Mouse (Mus musculus) forebrain, embryonic 10.5 days (tissue): ENCODE measurements around the gene Gm49510. TPM values are rescaled to one million over a fixed set of nuclear protein-coding genes. Genes with fewer than 3 reads are reported as not detected.

ENCODE experiments used
- microRNA-seq: library from miRNA; unstranded; fragments of <30 nt; microRNA quantifications from one replicate; pipeline ENCODE4, GENCODE M21; 2017
- polyA plus RNA-seq: library from polyadenylated mRNA; unstranded; fragments of >200 nt; fragmentation: Nextera tagmentation; extraction: Ambion mirVana; gene quantifications from 2 replicates; pipeline ENCODE4 v1.2.1, GENCODE M21; 2016

The Gm49510 gene
- polyA plus RNA-seq, 1 experiment from 2014 or later = 0.35 TPM

Small RNA genes within 50 kb of the gene (microRNA-seq; reads per million reads assigned to microRNA genes)
- gene Mir6955 = not detected

Other genes starting within 250 kb of the Gm49510 start
- gene Elfn2, start 180.9 kb upstream of the Gm49510 start, polyA plus RNA-seq = 0.05 and 0.15 TPM in 2 replicates
- gene Mfng, start 126.2 kb upstream of the Gm49510 start, polyA plus RNA-seq = 71.1 and 83.6 TPM in 2 replicates
- 2.4 and 2.6 TPM in 2 replicates for gene Card10, start 96.6 kb upstream of the Gm49510 start, polyA plus RNA-seq
- 12.6 and 12.7 TPM in 2 replicates for gene Cdc42ep1, start 57.0 kb upstream of the Gm49510 start, polyA plus RNA-seq
- not detected in 2 replicates for gene Lgals2, start 44.1 kb upstream of the Gm49510 start, polyA plus RNA-seq
- gene Gga1, start 22.5 kb upstream of the Gm49510 start, polyA plus RNA-seq = 46.8 and 52.6 TPM in 2 replicates
- gene Sh3bp1, start 101 bp downstream of the Gm49510 start, polyA plus RNA-seq = 21.0 and 21.5 TPM in 2 replicates
- 26.1 and 26.9 TPM in 2 replicates for gene Pdxp, start 14.3 kb downstream of the Gm49510 start, polyA plus RNA-seq
- 200 and 217 TPM in 2 replicates for gene Lgals1, start 27.1 kb downstream of the Gm49510 start, polyA plus RNA-seq
- gene Nol12, start 35.3 kb downstream of the Gm49510 start, polyA plus RNA-seq = 63.6 and 69.9 TPM in 2 replicates
- gene Triobp, start 48.1 kb downstream of the Gm49510 start, polyA plus RNA-seq = 39.7 and 41.6 TPM in 2 replicates
- gene H1f0, start 128.8 kb downstream of the Gm49510 start, polyA plus RNA-seq = 427 and 444 TPM in 2 replicates
- not detected in 2 replicates for gene Galr3, start 142.2 kb downstream of the Gm49510 start, polyA plus RNA-seq
- gene Ankrd54, start 163.2 kb downstream of the Gm49510 start, polyA plus RNA-seq = 56.0 and 60.5 TPM in 2 replicates
- gene Eif3l, start 175.5 kb downstream of the Gm49510 start, polyA plus RNA-seq = 283 and 289 TPM in 2 replicates
- gene Micall1, start 209.2 kb downstream of the Gm49510 start, polyA plus RNA-seq = 5.1 and 5.5 TPM in 2 replicates
- gene Polr2f, start 241.3 kb downstream of the Gm49510 start, polyA plus RNA-seq = 419 and 440 TPM in 2 replicates
- gene 1700088E04Rik, start 241.6 kb downstream of the Gm49510 start, polyA plus RNA-seq = 6.9 and 8.1 TPM in 2 replicates